Mouse (Mus musculus) T-helper 17 cell (primary cell): ENCODE data around the gene Lrrfip2.

Source experiments
- in situ Hi-C, 2 experiments: fragments of 300-600 bp; cut with MboI, MseI; formaldehyde crosslinking; loops; 1 replicate in 1 of 2; 2 replicates in 1 of 2; pipeline ENCODE4 v1.15.1; 2025; ENCODE audit warnings: high pct_unique_total_duplicates in 2 of 2

The Lrrfip2 gene

DNA sequence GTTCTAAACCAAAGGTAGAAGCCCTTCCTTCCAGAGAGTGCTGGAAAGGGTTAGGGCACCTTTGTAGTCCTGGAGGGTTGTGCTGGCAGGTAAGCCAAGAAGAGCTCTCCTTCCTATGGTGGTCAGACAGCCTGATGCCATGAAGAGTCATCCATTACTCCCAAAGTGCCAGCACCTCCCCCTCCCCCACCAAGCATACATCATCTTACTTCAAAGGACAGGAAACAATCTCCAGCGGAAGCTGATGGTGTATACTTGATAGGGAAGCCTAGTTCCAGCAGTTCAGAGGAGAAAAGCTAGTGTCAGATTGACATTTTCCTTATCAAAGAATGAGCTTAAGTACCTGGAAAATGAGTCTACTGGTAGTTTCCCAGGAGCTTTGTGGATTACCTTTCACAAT is 157.8 kb downstream of the Lrrfip2 start:
- in situ Hi-C loops = no loop called here
